Mouse (Mus musculus): ENCODE results near the gene Zbtb8os.

Zbtb8os gene

GRCm38 (mm10) chr4:129335216-129336074, at the start of gene Zbtb8os, which contains the start of gene Rbbp4:
TSS of gene Zbtb8os (plus strand) at chr4:129335695.
TSS of gene Rbbp4 (minus strand) at chr4:129335370.
- DNase-seq (ENCODE audit: low spot score) = peak; percentile 96

- no peak for DNase-seq (ENCODE audit: low spot score)
Measured at GRCm38 (mm10) chr4:129286001-129286682, 49.4 kb upstream of the Zbtb8os start.

DNA sequence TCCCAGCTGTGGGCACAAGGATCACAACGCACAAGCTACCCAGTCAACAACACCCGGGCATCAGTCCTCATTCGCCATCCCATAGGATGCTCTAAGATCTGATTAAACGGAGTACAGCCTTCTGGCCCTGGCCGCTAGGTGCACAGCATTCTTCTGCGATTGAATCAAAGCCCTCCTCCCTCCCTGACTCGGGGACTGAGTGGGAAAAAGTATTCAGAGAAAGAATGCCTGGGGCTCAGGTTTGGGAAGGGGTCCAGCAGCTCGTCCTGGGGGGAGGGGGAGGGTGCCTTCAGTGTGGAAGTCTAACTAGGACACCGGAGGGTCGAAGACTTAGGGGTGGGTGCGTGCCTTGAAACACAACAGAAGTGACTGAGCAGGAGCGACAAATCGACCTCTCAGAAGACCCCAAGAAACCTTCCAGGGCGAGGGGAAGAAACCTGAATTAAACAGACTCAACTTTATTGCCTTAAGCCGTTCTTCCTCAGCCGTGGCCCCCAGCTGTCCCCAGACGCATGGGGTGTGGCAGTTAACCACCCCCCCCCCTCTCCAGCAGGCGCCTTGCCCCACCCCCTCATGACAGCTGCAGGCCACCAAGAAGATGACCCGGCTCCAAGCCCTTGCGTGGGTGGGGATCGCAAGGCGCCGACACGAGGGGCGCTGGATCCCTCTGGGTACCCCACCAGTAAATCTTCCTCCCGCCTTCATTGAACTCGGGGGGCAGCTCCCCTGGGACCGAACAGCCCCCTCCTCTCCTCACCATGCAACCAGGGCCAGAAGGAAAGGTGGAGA, 48.6 kb upstream of the Zbtb8os start:
- DNase-seq (ENCODE audit: low spot score) = no peak

GRCm38 (mm10) chr4:129287472-129287981, 48.0 kb upstream of the Zbtb8os start, which contains the start of gene Sync:
TSS of gene Sync (plus strand) at chr4:129287617.
- no peak for DNase-seq (ENCODE audit: low spot score)

DNA sequence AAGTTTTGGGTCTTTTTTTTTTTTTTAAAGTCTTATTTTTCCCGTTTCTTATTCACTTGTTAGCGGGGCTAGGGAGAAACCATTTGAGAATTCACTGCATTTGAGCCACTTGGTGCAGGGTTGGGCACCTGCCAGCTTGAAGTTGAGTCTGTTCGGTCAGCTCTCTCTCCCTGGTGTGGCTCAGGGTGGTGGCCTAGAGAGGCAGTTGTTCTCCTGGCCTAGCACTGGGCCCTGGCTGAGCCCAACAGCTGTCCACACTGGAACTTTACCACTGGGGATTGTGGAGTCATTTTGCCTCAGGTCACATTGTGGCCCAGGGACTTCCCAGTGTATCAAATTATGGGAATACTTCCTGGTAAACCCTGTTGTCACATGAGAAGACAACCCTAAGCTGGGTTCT, 47.4 kb upstream of the Zbtb8os start:
- no peak for DNase-seq (ENCODE audit: low spot score)

- no peak for DNase-seq (ENCODE audit: low spot score)
Measured at GRCm38 (mm10) chr4:129289671-129290070, 45.8 kb upstream of the Zbtb8os start.

- no peak for DNase-seq (ENCODE audit: low spot score)
Measured at GRCm38 (mm10) chr4:129292831-129293230, 42.7 kb upstream of the Zbtb8os start.

GRCm38 (mm10) chr4:129293702-129294101, 41.8 kb upstream of the Zbtb8os start:
- no peak for DNase-seq (ENCODE audit: low spot score)

- no peak for DNase-seq (ENCODE audit: low spot score)
Measured at GRCm38 (mm10) chr4:129295188-129295587, 40.3 kb upstream of the Zbtb8os start.

DNA sequence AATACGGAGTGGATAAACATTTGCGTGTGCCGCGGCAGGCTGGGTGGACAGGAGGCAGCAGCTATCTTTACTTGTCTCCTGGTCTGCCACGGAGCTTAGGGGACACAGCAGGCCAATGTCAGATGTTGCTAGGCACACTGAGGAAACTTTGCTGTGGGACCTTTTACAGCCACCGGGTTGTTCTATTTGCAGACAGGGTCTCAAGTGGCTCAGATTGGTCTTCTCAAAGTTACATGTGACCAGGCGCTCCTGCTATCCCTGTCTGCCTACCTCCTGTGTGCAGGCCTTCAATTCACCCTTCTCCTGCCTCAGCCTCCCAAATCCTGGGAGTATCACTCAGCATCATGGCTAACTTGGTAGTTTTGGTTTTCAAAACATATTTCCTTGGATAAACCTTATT, 39.4 kb upstream of the Zbtb8os start:
- DNase-seq (ENCODE audit: low spot score) = no peak

- no peak for DNase-seq (ENCODE audit: low spot score)
Measured at GRCm38 (mm10) chr4:129297724-129298123, 37.8 kb upstream of the Zbtb8os start.

GRCm38 (mm10) chr4:129299121-129299520, 36.4 kb upstream of the Zbtb8os start:
- no peak for DNase-seq (ENCODE audit: low spot score)

DNA sequence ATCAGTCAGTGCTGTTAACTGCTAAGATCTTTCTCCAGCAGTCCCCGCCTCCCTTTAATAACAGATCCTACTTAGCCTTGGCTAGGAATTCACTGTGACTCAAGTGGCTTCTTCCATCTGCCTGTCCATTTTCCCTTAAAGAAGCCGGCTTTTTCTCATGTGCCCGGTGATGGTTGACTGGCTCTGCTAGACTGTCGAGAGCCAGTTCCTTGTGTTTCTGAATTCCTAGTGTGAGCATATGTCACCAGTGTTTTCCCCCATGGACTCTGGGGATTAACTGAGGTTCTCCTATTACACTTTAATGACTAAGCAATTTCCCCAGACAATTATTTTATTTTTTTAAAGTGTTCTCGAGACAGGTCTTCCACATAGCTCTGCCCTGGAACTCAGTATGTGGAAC, 32.1 kb upstream of the Zbtb8os start:
- no peak for DNase-seq (ENCODE audit: low spot score)

DNA sequence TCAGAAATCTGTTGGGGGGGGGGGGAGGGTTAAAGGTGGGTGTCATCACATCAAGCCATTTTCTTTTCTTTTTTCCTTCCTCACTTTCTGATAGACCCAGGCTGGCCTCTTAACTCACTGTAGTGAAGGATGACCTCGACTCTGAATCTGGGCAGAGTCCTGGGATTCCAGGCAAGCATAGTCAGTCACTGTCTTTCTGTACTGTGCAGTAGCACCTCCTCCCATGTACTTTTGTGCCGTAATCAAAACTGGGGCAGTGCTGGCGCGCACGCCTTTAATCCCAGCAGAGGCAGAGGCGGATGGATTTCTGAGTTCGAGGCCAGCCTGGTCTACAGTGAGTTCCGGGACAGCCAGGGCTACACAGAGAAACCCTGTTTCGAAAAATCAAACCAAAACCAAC, 31.7 kb upstream of the Zbtb8os start:
- no peak for DNase-seq (ENCODE audit: low spot score)

DNA sequence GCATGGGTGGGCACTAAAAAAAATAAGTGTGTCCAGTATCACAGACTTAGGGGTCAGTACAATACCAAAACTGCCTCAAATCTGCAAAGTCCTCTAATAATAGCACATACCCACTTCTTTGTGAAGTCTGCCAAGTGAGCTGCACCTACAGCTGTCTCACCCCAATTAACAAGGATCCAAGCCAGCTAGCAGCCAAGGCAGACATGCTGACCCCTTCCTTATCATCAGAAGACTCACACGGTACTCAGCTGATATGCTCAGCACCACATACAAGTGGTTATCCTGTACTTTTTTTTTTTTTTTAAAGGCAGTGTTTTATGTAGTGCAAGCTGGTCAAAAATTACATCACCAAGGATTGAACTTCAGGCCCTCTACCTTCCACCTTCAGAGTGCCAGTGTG, 31.2 kb upstream of the Zbtb8os start:
- no peak for DNase-seq (ENCODE audit: low spot score)

GRCm38 (mm10) chr4:129307936-129308335, 27.6 kb upstream of the Zbtb8os start:
- DNase-seq (ENCODE audit: low spot score) = no peak

- no peak for DNase-seq (ENCODE audit: low spot score)
Measured at GRCm38 (mm10) chr4:129313886-129314285, 21.6 kb upstream of the Zbtb8os start.

DNA sequence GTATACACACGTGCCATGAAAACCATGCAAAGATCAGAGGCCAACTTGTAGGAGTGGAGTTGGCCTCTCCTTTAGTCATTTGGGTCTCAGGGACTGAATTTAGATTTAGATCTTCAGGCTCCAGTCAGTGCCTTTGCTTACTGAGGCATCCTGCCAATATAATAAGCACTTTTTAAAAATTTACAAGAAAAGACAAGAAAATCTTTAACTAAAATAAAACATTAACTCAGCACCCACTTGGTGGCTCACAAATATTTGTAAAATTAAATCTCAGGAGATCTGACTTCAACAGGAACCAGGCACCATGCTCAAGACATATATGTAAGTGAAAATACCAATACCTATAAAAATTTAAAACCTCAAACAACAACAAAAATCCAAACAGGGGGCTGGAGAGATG, 14.6 kb upstream of the Zbtb8os start:
- no peak for DNase-seq (ENCODE audit: low spot score)

GRCm38 (mm10) chr4:129322042-129322441, 13.5 kb upstream of the Zbtb8os start:
- no peak for DNase-seq (ENCODE audit: low spot score)

DNA sequence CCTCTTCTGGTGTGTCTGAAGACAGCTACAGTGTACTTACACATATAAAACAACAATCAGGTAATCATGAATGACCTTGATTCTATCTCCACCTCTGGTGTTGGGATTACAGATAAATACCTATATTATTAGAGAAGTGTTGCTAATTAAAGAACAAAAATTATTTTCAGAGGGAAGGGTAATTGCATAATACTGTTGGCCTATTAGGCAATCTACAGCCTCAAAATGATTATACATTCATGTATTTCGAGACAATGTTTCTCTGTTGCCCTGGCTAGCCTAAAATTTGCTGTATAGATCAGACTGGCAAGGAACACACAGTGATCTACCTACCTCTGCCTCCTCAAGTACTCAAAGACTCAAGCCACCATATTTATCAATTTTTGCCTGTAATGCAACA, 12.0 kb upstream of the Zbtb8os start:
- no peak for DNase-seq (ENCODE audit: low spot score)

DNA sequence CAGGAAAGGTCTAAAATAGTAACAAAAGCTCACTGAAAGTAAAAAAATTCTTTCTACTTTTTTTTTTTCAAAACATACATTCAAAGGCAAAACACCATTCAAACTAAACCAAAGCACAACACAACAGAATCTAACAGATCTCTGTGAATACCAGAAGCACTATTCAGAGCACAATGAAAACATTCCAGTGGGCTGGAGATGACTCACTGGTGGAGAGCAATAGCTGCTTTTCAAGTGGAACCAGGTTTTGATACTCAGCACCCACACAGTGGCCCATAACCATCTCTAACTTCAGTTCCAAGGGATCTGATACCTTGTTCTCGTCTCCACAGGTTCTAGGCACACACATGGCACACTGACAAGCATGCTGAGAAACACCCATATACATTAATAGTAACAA, 10.7 kb upstream of the Zbtb8os start:
- DNase-seq (ENCODE audit: low spot score) = no peak

DNA sequence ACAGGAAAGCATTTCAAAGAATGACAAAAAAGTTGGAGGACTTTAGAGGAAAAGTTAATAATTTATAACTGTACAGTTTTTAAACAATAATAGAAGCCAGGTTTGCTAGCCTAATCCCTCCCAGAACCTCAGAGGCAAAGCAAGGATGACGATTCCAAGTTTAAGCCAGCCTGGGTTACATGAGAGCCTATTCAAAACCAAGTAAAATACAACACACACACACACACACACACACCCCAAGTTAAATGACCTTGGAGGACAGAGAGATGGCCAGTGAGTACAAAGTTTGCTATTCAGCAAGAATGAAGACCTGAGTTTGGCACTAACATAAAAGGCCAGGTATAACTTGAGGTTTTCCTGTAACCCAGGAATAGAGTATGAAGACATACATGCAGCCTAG, 9.3 kb upstream of the Zbtb8os start:
- DNase-seq (ENCODE audit: low spot score) = no peak
